Mouse (Mus musculus) thymus, adult 2 months (tissue): ENCODE measurements at regions not wholly inside any gene's neighbourhood (a gene's known extent, or its start where the extent isn't known, plus 50 kb on each side); places are given as distances from the start of the nearest gene placed in this dataset.

Experiments used
- CTCF ChIP-seq: fragments of 200-500 bp; IDR thresholded peaks from 2 replicates; pipeline ENCODE4 v1.5.1; 2012; ENCODE audit warnings: mild to moderate bottlenecking, control low read depth, low read length, moderate library complexity, borderline replicate concordance; ENCODE audit not compliant: control insufficient read depth, poor library complexity, insufficient read depth; ENCODE audit errors: extremely low read depth
- POLR2A ChIP-seq: fragments of 200-500 bp; IDR thresholded peaks from 2 replicates; pipeline ENCODE4 v1.6.1; 2012; ENCODE audit warnings: mild to moderate bottlenecking, low read length, control low read depth, moderate library complexity; ENCODE audit not compliant: control insufficient read depth, poor library complexity, insufficient read depth; ENCODE audit errors: extremely low read depth

DNA sequence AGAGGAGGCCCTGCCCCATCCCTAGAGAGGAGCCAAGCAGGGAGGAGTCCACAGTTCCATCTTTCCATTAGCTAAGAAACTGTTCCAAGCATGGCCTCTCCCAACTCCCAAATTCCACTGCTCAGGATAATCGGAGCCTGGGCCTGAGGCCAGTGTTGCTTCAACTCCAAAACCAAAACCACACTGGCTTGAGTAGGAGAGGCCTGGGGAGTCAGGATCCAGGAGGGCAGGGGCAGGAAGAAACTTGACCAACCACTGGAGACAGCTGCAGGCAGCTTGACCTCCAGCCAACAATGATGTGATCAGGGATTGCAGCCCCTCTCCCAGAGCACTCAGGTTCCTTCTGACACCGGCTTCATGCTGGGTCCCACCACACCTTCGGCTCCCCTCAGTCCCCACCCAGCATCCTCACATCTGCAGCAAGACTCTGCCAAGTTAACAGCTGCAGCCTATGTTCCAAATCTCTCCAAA, 99.1 kb upstream of the Zmiz1 start:
- TF ChIP-seq CTCF (no peak), POLR2A (no peak)
